Mouse (Mus musculus): ENCODE results near the gene Intu. TPM values are rescaled to one million over a fixed set of nuclear protein-coding genes. Genes with fewer than 3 reads are reported as not detected.
A peak's percentile ranks its signal among the peaks of the same experiment; 100 is the strongest.

The Intu gene
- total RNA-seq, 2 experiments from 2014 or later, result 1.6 to 2.5 TPM

DNA sequence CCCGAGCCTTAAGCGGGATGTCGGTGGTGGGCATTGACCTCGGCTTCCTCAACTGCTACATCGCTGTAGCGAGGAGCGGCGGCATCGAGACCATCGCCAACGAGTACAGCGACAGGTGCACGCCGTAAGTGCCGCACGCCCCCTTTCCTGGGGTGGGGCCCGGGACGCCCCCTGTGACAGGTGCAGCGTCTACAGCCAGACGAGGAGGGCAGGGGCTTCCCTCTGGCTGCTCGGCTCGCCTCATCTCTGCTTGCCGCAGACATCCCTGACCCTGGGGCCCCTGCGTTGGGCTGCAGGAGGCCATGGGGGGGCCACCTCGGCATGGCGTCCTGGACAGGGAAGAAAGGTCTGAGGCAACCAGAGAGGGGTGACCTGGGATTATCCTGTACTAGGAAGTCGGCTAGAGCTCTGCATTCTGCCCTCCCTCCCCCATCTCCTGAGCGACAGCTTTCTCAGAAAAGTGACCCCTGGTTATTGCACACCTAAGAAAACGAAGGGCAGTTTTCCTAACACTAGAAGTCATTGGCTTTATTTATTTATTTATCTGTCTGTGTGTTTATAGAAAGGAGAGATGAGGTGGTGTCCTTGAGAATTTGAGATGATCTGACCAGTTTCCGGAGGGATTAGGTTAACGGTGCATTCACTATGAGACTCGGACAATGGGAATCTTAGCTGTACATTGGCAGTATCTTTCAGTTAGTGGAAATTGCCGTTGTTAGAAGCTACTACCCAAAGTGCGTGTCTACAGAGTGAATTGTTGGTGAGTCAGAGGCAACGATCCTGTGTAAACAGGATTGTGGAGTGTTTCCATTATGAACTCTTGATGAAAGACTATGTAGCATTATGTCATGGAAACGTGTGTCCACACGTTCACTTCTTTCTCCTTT lies 214.8 kb downstream of the Intu start:
- ATAC-seq (replicated peaks; ENCODE audit: poor library complexity, severe bottlenecking), result peak; percentile 49

Other genes starting within 250 kb of the Intu start
- gene Slc25a31, start 177.6 kb downstream of the Intu start, total RNA-seq (2014; fragmentation: Nextera tagmentation), result not detected in 2 replicates
- gene Slc25a31, start 177.6 kb downstream of the Intu start, total RNA-seq (2017), result not detected in 2 replicates
- gene Hspa4l, start 213.2 kb downstream of the Intu start, total RNA-seq (2014; fragmentation: Nextera tagmentation), result 14.8 and 23.1 TPM in 2 replicates
- gene Hspa4l, start 213.2 kb downstream of the Intu start, total RNA-seq (2017), result 36.2 and 41.4 TPM in 2 replicates

Data from granulocyte monocyte progenitor cell, adult 5-6 weeks (primary cell).